Mouse (Mus musculus) frontal cortex, postnatal 36 days (tissue): ENCODE results near the gene Slc12a5.
A peak's percentile ranks its signal among the peaks of the same experiment; 100 is the strongest.

Source experiments
- DNase-seq, 2 experiments: peaks; one replicate each; pipeline ENCODE4 v3.0.0; 2022; ENCODE audit warnings: low spot score in 2 of 2

Gene Slc12a5

GRCm38 (mm10) chr2:164960716-164961441 is at the start of gene Slc12a5:
TSS of gene Slc12a5 (plus strand) at chr2:164960802.
- peak; percentile 64 for DNase-seq

DNA sequence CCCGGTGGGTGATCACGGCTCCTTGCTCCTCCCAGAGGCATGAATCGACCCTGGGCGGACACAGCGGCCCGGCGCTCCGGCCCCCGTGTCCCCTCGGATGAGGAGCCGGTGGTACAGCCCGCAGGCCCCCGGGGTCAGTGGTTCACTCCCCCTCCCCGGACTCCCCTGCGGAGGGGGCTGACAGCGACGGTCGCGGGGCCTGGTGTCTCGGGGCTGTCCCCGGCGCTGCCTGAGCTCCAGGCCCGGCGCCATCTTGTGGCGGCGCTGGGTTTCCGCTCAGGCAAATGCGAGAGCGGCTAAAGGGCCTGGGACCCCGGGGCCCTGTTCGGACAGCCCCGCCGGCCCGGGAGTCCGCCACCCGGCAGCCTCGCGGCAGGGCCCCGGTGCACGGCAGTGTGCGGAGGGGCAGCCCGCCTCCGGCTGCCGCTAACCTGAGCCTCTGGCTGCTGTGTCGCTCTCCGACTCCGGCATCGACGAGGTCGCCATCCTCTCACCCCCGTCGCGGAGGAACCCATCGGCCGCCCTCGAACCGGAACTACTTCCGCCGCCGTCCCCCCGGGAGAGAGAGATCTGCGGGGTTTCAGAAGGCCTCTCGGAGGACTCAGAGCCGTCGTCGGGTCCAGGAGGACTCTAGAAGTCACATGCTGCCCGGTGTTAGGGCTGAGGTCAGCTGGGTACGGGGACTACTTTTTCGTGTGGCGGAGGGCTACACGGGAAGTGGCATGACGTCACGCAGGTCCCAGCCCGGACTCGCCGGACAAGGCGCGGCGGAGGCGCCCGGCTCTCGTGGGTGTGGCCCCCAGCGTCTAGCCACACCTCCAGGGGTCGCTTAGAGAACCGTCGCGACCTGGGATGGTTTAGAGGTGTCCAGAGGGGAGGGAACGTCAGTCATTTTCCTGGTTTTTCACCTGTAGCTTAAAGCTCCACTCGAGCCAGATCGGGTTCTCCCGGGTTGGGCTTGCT is 49.2 kb upstream of the Slc12a5 start, which contains the start of gene Zfp335:
Gene Zfp335, minus strand, starts transcription at position 672 of the 963 bp plus-strand sequence.
- DNase-seq: peak; percentile 92

DNA sequence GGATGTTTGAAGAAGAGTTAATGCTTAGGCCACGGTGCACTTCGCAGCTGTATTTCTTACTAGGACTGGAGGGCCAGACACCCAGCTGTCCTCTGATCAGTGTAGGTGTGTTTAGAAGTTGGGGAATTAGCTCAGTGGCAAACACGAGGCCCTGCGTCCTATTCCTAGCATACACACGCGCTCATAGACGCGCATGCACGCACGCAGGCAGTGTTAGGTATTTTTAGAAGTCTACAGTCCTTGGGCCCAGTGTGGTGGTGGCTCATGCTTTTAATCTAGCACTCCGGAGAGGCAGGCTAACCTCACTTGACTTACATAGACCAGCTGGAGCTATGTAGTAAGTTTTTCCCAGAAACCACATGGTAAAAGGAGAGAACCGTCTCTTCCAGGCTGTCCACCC is 48.5 kb upstream of the Slc12a5 start:
- peak; percentile 48 to 74 for DNase-seq

DNA sequence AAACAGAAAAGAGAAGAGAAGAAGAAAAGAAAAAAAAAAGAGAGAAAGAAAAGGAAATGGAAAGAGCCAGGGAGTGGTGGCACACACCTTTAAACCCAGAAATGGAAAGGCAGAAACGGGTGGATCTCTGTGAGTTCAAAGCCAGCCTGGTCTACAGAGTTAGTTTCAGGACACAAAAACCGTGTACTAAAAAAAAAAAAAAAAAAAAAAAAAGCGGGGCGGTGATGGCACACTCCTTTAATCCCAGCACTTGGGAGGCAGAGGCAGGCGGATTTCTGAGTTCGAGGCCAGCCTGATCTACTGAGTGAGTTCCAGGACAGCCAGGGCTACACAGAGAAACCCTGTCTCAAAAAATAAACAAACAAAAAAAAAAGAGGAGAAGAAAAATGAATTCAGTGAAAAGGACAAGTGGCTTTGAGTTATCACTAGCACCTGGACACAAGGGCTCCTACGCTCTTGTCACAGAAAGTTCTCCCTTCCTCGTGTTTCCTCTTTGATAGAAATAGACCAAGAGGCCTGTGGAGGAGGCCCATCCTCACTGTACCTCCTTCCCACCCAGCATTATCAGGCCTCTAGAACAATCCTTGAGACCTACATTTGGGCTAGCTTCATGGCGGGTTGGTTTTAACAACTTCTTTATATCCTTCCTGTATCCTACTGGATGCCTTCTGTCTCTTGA is 47.7 kb upstream of the Slc12a5 start:
- no peak for DNase-seq

GRCm38 (mm10) chr2:164913428-164913786 is 47.2 kb upstream of the Slc12a5 start:
- DNase-seq: no peak

- no peak for DNase-seq
Measured at GRCm38 (mm10) chr2:164916820-164917219, 43.8 kb upstream of the Slc12a5 start.

GRCm38 (mm10) chr2:164917371-164917770 is 43.2 kb upstream of the Slc12a5 start:
- DNase-seq: no peak

DNA sequence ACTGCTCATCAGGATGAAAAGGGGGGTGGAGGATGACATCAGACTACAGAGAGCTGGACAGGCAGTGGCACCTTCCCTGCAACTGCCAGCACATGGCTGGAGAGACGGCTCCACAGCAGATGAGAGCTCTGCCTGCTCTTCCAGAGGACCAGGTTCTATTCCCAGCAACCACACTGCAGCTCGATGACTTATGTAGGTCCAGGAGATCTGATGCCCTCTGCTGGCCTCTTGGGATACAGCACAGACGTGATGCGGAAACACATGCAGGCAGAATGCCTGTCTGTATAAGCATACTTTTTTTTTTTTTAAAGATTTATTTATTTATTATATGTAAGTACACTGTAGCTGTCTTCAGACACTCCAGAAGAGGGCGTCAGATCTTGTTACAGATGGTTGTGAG is 42.3 kb upstream of the Slc12a5 start:
- no peak for DNase-seq

DNA sequence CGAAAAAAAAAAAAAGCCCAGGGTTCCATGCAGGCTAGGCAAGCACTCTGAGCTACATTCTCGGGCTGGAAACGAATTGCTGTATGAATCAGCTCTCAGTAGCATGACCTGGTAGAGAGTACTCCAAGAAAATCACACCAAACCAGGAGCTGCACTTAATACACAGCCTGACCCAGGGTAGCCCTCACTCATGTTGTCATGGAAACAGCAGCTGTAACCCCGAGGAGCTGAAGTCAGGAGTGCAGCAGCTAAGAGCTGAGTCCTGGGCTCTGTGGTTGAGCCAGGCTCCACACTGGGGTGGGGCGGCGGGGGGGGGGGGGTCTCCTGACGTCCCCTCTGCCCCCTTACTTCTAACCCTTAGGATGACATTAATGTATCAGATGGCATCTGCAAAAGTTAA is 38.6 kb upstream of the Slc12a5 start:
- no peak for DNase-seq

DNA sequence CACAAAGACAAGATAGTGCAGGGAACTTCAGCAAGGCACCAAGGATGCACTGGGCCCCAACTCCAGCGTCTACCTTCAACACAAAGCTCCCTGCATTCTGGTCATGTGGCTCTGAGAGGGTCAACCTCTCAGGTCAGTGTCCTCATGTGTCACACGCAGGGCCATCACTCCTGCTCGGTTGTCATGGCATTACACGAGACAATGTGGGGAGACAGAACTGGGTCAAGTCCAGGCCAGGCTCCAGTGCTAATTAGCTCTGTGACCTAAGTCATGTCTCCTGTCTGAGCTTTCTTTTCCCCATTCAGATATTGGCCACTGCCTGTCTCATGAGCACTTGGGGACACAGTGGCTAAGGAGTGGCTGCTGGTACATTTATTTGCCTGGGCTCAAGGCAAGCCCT is 37.3 kb upstream of the Slc12a5 start:
- no peak for DNase-seq

- peak; percentile 90 to 96 for DNase-seq
Measured at GRCm38 (mm10) chr2:164924100-164924857, 36.3 kb upstream of the Slc12a5 start.

- no peak for DNase-seq
Measured at GRCm38 (mm10) chr2:164930706-164931581, 29.7 kb upstream of the Slc12a5 start.

GRCm38 (mm10) chr2:164933534-164933933 is 27.1 kb upstream of the Slc12a5 start:
- no peak for DNase-seq

DNA sequence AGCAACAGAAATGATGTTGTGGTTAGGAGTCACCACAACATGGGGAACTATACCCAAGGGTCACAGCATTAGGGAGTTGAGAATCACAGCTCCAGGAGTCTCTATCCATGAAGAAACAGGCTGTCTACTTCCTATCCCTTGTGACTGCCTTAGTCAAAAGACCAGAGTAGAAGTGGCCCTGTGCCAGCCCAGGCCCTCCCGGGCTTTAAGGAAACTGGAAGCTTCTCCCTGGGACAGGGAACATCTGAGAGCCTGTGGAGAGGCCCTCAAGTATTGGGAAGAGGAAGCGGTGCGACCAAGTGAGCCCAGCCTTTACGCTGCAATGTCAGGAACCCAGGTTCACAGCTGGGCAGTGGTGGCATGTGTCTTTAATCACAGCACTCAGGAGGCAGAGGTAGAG is 24.6 kb upstream of the Slc12a5 start:
- no peak for DNase-seq

DNA sequence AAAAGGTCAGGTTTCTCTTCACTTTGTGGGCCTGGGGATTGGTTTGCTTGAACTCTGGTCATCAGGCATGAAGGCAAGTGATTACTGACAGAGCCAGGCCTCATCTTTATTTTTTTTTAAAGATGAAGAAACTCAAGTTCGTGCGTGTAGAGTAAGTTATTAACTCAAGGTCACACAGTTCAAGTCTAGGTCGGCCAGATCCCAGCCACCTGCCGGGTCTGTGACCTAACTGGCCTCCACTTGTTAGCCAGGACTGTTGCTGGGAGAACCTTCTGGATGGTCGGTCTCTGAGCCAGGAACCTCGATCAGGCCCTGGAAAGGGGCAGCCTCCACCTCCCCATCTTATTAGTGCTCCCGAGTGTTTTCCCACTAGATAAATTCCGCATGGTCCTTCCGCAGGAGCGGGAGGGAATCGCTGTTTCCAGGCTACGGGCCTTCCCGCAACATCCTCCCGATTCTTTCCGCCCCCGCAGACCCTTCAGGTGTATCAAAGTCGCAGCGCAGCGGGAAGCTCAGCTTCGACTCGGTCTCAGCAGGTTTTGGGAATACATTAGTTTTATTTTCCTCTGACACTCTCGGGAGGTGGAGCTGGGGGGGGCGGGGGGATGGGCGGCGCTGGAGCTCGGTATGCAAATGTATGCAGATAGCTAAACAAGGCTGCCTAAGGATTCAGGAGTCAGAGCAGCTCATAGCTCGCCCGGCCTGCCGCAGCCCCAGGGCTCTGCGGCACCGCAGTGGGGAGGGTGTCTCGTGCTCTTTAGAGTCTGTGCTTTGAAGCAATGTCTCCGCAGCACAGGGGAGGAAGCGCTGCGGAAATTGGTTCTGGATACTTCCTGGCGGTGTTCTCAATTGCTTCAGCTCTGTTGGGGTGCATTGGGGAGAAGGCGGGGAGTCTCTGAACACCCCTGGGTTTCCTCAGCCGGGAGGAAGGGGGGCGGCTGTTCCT is 22.2 kb upstream of the Slc12a5 start:
- DNase-seq: peak; percentile 69

GRCm38 (mm10) chr2:164939106-164939505 is 21.5 kb upstream of the Slc12a5 start:
- peak in 1 of 2 experiments; percentile 26 for DNase-seq

- DNase-seq: no peak
Measured at GRCm38 (mm10) chr2:164940140-164940830, 20.3 kb upstream of the Slc12a5 start, which contains the start of gene Mmp9. TSS of gene Mmp9 (plus strand) at chr2:164940780.

GRCm38 (mm10) chr2:164942692-164943290 is 17.8 kb upstream of the Slc12a5 start:
- no peak for DNase-seq
